Mouse (Mus musculus) spleen, postnatal 4 days (tissue): ENCODE measurements at regions not wholly inside any gene's neighbourhood (a gene's known extent, or its start where the extent isn't known, plus 50 kb on each side); places are given as distances from the start of the nearest gene placed in this dataset.

Experiments
- DNase-seq, 2 experiments: peaks; one replicate each; pipeline ENCODE4 v3.0.0; 2022; ENCODE audit warnings: low spot score in 2 of 2

DNA sequence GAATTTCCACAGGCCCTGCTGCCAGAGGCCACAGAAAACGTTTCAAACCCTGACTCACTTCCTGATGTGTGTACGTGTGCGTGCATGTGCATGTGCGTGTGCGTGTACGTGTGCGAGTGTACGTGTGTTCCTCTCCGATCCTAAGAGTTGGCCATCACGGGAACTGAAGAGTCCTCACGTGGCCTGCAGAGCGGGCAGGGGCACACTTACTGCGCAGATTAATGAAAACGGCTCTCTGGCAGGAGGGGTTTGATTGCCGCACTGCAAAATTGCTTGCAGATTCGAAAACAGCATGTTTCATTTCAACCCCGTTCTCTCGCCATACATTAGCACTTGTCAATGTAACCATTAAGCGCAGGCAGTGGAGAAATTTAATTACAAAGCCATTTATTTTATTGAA lies 135.0 kb upstream of the Six2 start:
- no peak for DNase-seq

DNA sequence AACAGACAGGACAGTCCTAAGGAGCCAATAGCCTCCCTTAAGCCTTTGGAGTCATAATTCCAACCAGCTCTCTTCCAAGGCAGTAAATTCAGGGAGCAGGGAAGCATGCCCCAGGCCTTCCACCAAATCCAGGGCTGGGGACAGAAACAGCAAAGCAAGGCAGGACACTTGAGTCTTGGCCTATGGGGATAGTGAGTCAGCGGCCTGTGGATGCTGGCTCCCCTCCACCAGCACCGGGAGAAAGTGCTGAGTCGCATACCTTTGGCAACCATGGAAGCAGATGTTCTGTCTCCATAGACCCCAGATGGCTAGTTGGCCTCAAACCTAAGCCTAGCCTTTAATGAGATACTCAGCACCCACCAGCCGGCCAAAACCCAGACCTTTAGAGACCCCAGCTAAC lies 133.8 kb upstream of the Six2 start:
- DNase-seq = no peak

GRCm38 (mm10) chr17:85818098-85818855 lies 130.2 kb upstream of the Six2 start:
- no peak for DNase-seq

- DNase-seq = no peak
Observed at GRCm38 (mm10) chr17:85816521-85816920, 128.4 kb upstream of the Six2 start.

- DNase-seq = no peak
Observed at GRCm38 (mm10) chr17:85816056-85816455, 128.0 kb upstream of the Six2 start.

DNA sequence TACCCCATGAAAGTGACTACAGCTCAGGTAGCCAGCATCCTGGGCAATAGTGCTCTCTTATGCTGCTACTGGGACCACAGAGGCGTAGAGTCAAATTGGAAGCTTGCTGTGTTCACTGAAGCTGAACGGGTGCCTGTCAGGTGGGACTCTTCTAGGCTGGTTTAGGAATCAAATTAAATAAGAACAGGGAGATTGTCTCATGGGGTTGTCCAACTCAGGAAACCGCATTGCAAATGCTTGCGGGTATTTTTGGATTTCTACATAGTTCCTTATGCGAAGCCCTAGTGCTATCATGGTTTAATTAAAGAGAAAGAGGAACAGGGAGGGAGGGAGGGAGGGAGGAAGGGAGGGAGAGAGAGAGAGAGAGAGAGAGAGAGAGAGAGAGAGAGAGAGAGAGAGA lies 120.5 kb upstream of the Six2 start:
- no peak for DNase-seq

- DNase-seq = no peak
Observed at GRCm38 (mm10) chr17:85805726-85806359, 117.8 kb upstream of the Six2 start.

DNA sequence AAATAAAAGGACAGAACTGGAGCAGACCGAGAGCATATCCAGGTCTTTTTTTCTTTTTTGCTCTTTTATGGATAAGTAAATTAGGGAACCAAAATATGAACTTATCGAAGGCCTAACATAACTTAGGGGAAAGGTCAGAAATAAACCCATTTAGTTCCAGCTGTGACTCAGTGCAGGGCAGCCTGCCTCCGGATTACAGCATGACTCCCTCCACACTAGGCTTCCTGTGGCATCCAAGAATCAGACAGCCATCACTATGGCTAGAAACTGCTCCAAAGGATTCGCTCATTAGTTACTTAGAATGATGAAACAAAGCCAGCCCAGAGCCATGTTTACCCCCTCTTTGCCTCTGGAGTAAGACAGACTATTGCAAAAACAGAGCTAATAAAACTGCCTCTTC lies 116.6 kb upstream of the Six2 start:
- DNase-seq = no peak

GRCm38 (mm10) chr17:85801734-85802133 lies 113.7 kb upstream of the Six2 start:
- no peak for DNase-seq

DNA sequence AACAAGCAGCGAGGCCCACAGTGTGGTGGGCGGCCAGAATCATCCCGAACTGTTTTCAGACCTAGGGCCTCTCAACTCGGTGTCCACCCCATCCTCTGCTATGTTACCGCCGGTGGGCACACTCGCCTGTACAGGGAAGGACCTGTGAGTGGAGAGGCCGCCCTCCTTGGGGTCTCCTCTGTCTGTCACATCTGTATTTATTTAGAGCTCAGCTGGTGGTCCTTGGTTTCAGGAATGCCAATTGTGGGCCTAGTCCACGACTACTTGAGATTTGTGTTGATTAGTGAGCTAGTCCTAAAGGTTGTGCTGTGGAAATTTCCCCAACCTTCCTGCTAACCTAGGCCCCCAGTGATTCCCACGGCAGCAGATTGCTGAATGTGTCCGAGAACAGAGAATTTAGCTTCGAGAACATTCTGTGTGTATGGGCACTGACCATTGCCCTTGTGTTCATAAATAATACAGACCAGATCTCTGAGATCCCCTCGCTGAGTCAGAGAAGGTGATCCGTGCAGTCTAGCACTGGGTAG lies 113.1 kb upstream of the Six2 start:
- no peak for DNase-seq

GRCm38 (mm10) chr17:85800357-85801078 lies 112.4 kb upstream of the Six2 start:
- DNase-seq = no peak

DNA sequence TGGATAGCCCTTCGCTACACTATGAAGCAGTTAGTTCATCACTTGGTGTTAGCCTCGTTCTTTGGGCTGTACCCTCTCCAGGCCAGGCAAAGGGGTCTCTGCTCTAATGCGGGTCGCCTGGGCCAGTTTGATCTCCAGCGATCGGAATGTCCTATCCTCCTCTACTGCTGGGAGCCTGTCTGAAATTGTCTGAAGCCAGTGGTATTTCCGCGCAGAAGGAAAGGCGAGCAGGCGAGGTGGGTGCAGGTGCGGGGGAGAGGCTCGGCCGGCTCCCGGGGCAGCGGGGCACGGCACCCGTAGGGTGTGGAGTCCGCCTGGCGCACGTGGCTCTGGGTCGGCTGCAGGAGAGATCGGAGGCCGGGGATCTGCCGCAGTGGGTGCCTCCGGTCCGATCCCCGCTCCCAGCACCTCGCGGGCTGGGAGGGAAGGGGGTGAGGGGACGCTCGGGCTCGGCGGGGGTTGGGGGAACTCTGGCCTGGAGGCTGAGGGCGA lies 111.8 kb upstream of the Six2 start:
- DNase-seq = no peak

DNA sequence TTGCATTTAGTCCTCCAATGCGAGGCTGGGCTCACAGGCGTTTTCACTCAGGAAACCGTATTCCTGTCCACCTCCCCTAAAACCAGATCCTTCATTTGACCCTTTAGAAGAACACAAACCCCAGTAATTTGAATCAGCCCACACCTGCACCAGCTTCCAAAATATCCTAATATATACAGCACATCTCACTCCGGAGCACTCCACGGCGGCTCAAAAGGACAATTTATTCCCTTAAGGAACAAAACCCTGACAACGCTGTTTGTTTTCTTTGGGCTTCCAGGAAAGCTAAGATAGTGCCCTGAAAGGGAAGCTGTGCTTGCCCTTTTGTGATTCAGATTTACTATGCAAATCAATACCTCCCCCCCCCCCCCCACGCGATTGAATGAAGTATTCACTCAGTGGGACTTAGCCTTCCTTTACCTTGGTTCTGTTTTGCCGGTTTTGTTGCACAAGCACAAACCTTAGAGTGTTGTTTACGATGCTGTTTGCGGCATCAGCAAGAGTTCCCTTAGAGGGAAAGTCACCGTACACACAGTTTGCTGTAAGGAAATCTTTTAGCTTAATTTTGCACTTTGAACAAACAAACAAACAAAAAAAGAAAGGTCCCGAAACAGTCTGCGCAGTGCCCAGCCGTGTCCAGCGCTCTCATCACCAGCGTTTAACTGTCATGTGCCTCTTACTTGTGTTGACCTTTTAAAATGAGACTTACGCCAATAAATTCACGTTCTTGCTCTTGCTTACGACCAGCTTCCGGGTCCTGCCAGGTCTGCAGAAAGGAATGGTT lies 111.2 kb upstream of the Six2 start:
- no peak for DNase-seq

DNA sequence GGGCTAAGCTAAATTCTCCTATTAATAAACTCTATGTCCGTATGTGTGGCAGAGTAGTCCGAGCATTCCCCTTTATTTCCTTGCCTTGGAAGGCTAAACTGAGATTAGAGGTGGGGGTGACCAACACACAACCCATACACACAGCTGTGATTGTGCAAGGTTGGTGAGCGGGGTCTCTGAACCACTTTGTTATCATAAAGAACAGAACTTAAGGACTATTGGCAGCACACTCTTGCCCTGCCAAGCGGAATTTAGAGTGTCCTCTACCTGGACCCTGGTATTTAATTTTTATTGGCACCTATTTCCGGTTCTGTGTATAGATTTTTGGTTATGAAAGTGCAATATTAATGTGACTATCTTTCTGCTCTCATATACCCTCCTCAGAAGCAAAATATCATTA lies 109.7 kb upstream of the Six2 start:
- no peak for DNase-seq

DNA sequence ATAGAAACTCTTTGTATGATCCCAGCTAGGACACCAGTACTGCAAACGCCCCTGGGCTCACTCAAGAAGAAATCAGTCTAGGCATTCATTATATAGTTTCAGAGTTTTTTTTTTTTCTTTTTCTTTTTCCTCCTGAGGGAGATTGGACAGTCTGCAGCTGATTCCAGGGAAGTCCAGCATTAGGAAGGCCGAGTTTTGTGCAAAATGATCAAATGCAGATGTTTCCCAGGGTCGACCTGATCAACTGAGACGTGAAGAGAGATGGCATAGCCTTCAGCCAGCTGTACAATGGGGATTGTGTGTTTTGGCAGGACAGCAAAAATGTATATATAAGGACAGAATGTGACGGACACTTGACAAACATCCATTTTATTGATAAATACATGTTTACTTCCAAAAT lies 107.7 kb upstream of the Six2 start:
- no peak for DNase-seq

GRCm38 (mm10) chr17:85785625-85786294 lies 97.7 kb upstream of the Six2 start:
- DNase-seq = no peak

DNA sequence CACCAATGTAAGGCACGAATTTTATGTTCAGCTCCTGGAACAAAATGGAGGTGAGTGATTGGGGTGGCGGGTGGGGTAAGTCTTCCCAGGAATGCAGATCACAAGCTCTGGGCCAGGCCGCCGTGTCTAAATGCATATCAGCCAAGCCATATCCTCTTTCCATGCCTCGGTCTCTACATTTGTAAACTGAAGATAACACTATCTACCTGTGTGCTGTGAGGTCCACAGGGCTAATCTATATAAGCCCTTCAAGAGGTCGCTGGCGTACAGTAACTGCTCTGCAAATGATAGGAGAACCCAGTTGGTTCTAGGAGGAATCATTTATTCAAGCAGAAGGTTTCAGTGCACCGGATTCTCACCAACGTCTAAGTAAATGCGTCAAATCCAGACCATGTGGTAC lies 92.4 kb upstream of the Six2 start:
- DNase-seq = no peak

GRCm38 (mm10) chr17:85776876-85777275 lies 88.8 kb upstream of the Six2 start:
- no peak for DNase-seq

- DNase-seq = no peak
Observed at GRCm38 (mm10) chr17:85768341-85768740, 80.3 kb upstream of the Six2 start.

DNA sequence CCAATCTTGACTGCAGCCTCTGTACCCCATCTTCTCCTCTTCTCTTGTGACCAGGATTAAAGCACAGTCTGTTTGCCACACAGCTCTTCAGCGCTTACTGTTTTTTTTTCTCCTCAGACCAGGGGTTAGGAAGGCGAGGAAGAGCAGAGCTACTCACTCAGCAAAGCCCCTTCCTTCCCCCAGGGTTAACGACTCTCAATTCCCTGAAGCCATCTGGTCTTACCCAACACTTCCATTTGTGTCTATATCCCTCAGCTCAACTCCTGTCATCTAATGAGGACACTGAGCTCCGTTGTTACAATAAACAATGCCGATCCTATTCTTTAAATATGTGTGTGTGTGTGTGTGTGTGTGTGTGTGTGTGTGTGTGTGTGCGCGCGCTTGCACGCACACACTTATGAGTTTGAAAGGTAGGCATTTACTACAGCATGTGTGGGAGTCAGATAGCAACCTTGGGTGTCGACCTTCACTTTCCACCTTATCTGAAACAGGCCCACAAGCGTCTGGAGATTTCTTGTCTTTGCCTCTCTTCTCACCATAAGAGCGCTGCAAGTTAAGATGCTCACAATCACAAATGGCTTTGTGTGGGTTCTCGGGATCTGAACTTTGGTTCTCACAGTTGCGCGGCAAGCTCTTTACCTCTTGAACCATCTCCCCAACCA lies 79.3 kb upstream of the Six2 start:
- no peak for DNase-seq

DNA sequence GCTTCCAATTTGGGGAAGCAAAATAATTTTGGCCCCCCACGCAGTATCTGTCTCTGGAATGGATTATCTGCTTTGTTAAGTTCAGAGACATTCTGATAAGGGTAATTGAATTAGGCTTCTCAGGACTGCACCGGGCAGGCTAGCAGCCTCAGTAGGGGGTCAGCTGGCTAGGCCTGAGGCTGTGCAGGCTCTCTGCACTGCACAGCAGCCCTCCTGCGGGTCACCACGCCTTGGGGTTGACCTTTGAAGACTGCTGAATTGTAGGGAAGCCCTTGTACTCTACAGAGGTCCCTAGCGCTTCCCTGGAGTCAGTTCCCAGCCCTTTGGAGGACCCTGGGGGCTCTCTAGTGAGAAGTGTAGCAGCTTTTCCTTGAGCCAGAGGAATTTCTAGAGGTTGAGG lies 78.5 kb upstream of the Six2 start:
- DNase-seq = no peak
